Mouse (Mus musculus) cerebellum, adult 2 months (tissue): ENCODE results near the gene Dag1. TPM values are rescaled to one million over a fixed set of nuclear protein-coding genes. Genes with fewer than 3 reads are reported as not detected.

Experiments used
- DNase-seq, 2 experiments: peaks; one replicate each; pipeline ENCODE4 v3.0.0; 2021
- H3K27ac ChIP-seq: fragments of 200-500 bp; 2 replicates; pipeline ENCODE4 v1.5.1; 2012; ENCODE audit warnings: low read length, control low read depth, inconsistent platforms; ENCODE audit not compliant: insufficient read depth
- H3K27me3 ChIP-seq: fragments of 200-500 bp; 2 replicates; pipeline ENCODE4 v1.6.1; 2012; ENCODE audit warnings: inconsistent platforms, mild to moderate bottlenecking, low read length, moderate library complexity; ENCODE audit not compliant: control insufficient read depth, insufficient read depth
- H3K4me1 ChIP-seq: fragments of 200-500 bp; 2 replicates; pipeline ENCODE4 v1.6.1; 2011; ENCODE audit warnings: low read length; ENCODE audit not compliant: control insufficient read depth, insufficient read depth
- H3K4me3 ChIP-seq: fragments of 200-500 bp; replicated peaks from 2 replicates; pipeline ENCODE3; 2011; ENCODE audit warnings: mild to moderate bottlenecking, low read depth, low read length, control low read depth; ENCODE audit not compliant: insufficient read depth
- CTCF ChIP-seq: fragments of 200-500 bp; IDR thresholded peaks from 2 replicates; pipeline ENCODE4 v1.5.1; 2011; ENCODE audit warnings: low read depth, mild to moderate bottlenecking, control low read depth, low read length, moderate library complexity, borderline replicate concordance; ENCODE audit not compliant: insufficient read depth
- POLR2A ChIP-seq: fragments of 200-500 bp; IDR thresholded peaks from 2 replicates; pipeline ENCODE4 v1.6.1; 2011; ENCODE audit warnings: low read length, control low read depth, borderline replicate concordance; ENCODE audit not compliant: insufficient read depth
- WGBS: fragments of 180-500 bp; shearing (Covaris S2); methylation state at CpG from one replicate; pipeline ENCODE4 v1.1.7; 2018; 5-methylcytosine and 5-hydroxymethylcytosine counted together
- polyA plus RNA-seq: library from polyadenylated mRNA; depleted of rRNA; stranded (reverse); fragments of >200 nt; gene quantifications from 2 replicates; pipeline ENCODE4 v1.2.3, GENCODE M21; 2012

Gene Dag1
- polyA plus RNA-seq, 1 experiment: 33.8 TPM

- no peak for DNase-seq
- 28% methylated on average over 7 of the region's 7 CpGs for WGBS
- H3K27ac ChIP-seq: no peak overlapping the region
- TF ChIP-seq POLR2A (no peak), CTCF (no peak)
- H3K27me3 ChIP-seq: no peaks in the 10 kb centered on the region
- no peak overlapping the region for H3K4me3 ChIP-seq
- no peaks in the 10 kb centered on the region; the same call in 1 of the 2 replicates for H3K4me1 ChIP-seq
These were observed 50.7 kb downstream of the Dag1 start for GRCm38 (mm10) chr9:108213105-108213504.

DNA sequence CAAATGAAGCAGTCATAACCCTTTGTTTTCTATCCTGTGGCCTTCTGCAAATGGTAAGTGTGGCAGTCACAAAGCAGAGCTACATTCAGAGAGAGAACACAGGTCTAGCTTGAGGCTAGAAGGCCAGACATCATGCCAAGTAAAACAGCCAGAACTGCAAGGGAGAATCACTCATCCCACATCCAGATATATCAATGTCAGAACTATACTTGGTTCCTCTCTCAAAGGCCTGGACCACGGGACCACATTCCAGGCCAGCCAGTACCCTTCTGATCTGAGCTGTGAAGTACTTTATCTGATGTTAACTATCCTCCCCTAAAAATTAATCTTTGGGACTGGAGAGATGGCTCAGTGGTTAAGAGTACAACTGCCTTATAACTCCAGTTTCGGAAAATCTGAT lies 51.3 kb downstream of the Dag1 start:
- Histone ChIP-seq H3K4me3 (no peak overlapping the region), H3K4me1 (no peaks in the 10 kb centered on the region), H3K27ac (no peak overlapping the region), H3K27me3 (no peaks in the 10 kb centered on the region)
- no peak for TF ChIP-seq POLR2A
- TF ChIP-seq CTCF: no peak
- WGBS: 64% methylated on average over 2 of the region's 2 CpGs
- DNase-seq: no peak

GRCm38 (mm10) chr9:108205571-108205901 lies 58.2 kb downstream of the Dag1 start:
- Histone ChIP-seq H3K4me3 (no peak overlapping the region), H3K4me1 (no peaks in the 10 kb centered on the region), H3K27me3 (no peaks in the 10 kb centered on the region), H3K27ac (no peak overlapping the region)
- TF ChIP-seq CTCF: no peak
- no peak for DNase-seq
- 46% methylated on average over 3 of the region's 3 CpGs for WGBS

DNA sequence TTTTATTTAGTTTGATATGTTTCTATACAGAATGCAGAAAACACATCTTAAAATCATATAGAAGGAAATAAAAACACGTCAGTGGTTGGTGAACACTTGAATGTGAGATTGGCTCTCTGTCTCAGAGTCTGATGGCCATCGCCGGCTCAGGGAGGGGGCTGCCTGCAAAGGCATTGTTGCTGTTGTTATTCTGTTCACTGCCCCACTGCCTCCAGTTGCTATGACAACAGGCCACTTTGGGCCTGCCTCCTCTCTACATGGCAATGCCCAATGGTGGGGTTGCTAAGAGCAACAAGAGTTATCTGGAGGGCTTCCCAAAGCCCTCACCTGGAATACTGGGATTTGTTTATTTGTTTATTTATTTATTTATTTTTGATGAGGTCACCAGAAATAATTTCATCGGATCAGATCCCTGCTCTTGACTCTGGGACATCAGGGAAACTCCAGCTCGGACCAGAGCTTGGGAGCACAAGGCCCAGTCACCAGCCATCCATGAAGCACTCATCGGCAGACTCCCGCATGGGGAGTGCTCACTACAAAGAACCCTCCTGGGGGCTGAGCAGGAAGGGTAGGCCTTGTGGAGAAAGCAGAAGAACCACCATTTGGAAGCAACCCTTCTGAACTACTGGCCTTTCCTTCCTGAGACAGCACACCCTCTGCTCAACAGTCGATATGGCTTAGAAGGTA lies 58.7 kb downstream of the Dag1 start:
- H3K27ac ChIP-seq: no peak overlapping the region
- TF ChIP-seq CTCF: no peak
- WGBS: 37% methylated on average over 8 of the region's 8 CpGs
- H3K27me3 ChIP-seq: no peaks in the 10 kb centered on the region
- no peaks in the 10 kb centered on the region for H3K4me1 ChIP-seq
- H3K4me3 ChIP-seq: no peak overlapping the region
- no peak for DNase-seq

- no peaks in the 10 kb centered on the region for H3K27me3 ChIP-seq
- peak; percentile 73 to 79 for DNase-seq
- no peak overlapping the region for H3K27ac ChIP-seq
- H3K4me3 ChIP-seq: no peak overlapping the region
- WGBS: 24% methylated on average over 13 of the region's 13 CpGs
- no peaks in the 10 kb centered on the region for H3K4me1 ChIP-seq
- TF ChIP-seq CTCF: peak; percentile 55
- no peak for TF ChIP-seq POLR2A
These were observed 60.7 kb downstream of the Dag1 start for GRCm38 (mm10) chr9:108203015-108203414.

DNA sequence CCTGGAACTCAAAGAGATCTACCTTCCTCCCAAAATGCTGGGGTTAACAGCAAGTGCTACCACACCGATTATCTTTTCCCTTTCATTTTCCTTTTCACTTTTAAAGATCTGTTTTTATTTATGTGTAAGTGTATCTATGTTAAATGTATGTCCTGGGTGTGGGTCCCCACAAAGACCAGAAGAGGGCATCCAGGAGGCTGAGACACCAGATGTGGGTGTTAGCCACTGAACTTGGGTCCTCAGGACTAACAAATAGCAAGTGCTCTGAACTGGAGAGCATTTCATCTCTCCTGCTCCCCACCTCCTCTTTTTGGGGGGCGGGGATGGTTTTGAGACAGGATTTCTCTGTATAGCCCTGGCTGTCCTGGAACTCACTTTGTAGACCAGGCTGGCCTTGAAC lies 61.6 kb downstream of the Dag1 start:
- WGBS: 95% methylated on average over 2 of the region's 2 CpGs
- Histone ChIP-seq H3K4me3 (no peak overlapping the region), H3K27ac (no peak overlapping the region), H3K27me3 (no peaks in the 10 kb centered on the region), H3K4me1 (no peaks in the 10 kb centered on the region)
- no peak for TF ChIP-seq POLR2A
- TF ChIP-seq CTCF: no peak; the same call in 1 of the 2 replicates
- DNase-seq: no peak

GRCm38 (mm10) chr9:108201160-108201559 lies 62.6 kb downstream of the Dag1 start:
- peak; percentile 86 for TF ChIP-seq CTCF
- peak; percentile 23; the same call in 1 of the 2 replicates for TF ChIP-seq POLR2A
- Histone ChIP-seq H3K4me3 (peak overlapping the region; percentile 42), H3K27ac (no peak overlapping the region), H3K27me3 (no peaks in the 10 kb centered on the region), H3K4me1 (no peaks in the 10 kb centered on the region)
- under 1% methylated on average over 13 of the region's 13 CpGs for WGBS
- peak; percentile 91 to 97 for DNase-seq

- H3K27me3 ChIP-seq: no peaks in the 10 kb centered on the region
- TF ChIP-seq POLR2A (no peak), CTCF (no peak)
- H3K4me3 ChIP-seq: no peak overlapping the region
- H3K27ac ChIP-seq: no peak overlapping the region
- H3K4me1 ChIP-seq: no peaks in the 10 kb centered on the region
- DNase-seq: no peak
- WGBS: 62% methylated on average over 4 of the region's 4 CpGs
These were observed 65.1 kb downstream of the Dag1 start for GRCm38 (mm10) chr9:108198621-108199020.
